Mouse (Mus musculus): ENCODE measurements around the gene Ankrd52. TPM values are rescaled to one million over a fixed set of nuclear protein-coding genes. Genes with fewer than 3 reads are reported as not detected.

Ankrd52 gene
- polyA plus RNA-seq, 1 experiment from 2014 or later = 11.3 TPM

DNA sequence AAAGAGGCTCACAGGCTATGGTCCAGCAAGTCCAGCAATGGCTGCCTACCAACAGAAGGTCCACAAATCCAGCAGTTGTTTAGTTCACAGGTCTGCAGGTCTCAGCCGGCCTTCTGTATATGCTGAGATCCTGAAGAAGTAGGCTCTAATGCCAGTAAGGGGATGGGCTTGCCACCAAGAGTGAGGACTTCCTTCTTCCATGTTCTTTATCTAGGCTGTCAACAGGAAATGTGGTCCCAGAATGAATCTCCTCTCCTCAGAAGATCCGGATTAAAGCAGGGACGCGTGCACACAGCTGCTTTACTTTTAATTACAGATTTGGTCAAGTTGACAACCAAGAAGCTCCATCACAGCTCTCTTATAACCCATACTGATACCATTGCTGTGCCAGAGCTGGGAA lies 68.5 kb downstream of the Ankrd52 start:
- peaks cover 11% of the 10 kb centered on the region for H3K36me3 ChIP-seq
- H3K4me1 ChIP-seq = no peaks in the 10 kb centered on the region
- no peak for ATAC-seq (ENCODE audit: insufficient number of reproducible peaks, low FRiP score, low TSS enrichment, low read depth)
- H3K4me2 ChIP-seq = no peak overlapping the region
- H3K27ac ChIP-seq = no peak overlapping the region
- 87% methylated on average over 4 of the region's 4 CpGs for WGBS
- no peaks in the 10 kb centered on the region for H3K9me3 ChIP-seq
- H3K27me3 ChIP-seq = no peaks in the 10 kb centered on the region
- H3K4me3 ChIP-seq = no peak overlapping the region
- no peak overlapping the region for H3K9ac ChIP-seq

DNA sequence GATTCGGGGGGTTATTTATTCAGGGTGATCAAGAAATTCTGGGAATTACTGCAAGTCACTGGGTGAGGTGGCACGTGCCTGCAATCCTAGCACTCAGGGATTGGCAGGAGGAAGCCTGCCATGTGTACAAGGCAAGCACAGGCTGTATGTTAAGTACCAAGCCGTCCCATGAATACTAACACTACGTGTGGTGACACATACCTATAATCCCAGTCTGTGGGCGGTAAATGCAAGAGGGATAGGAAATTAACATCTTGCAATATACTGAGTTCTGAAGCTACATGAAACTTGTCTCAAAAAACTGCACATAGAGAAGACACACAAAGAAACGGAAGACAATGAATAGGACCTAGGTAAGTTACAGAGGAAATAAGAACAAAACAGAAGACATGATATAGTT lies 74.1 kb downstream of the Ankrd52 start:
- 78% methylated on average over 6 of the region's 6 CpGs for WGBS
- Histone ChIP-seq H3K27me3 (no peaks in the 10 kb centered on the region), H3K27ac (no peak overlapping the region), H3K4me3 (no peak overlapping the region), H3K9ac (no peak overlapping the region), H3K4me2 (no peak overlapping the region), H3K9me3 (no peaks in the 10 kb centered on the region), H3K36me3 (no peaks in the 10 kb centered on the region), H3K4me1 (no peaks in the 10 kb centered on the region)
- no peak for ATAC-seq (ENCODE audit: insufficient number of reproducible peaks, low FRiP score, low TSS enrichment, low read depth)

DNA sequence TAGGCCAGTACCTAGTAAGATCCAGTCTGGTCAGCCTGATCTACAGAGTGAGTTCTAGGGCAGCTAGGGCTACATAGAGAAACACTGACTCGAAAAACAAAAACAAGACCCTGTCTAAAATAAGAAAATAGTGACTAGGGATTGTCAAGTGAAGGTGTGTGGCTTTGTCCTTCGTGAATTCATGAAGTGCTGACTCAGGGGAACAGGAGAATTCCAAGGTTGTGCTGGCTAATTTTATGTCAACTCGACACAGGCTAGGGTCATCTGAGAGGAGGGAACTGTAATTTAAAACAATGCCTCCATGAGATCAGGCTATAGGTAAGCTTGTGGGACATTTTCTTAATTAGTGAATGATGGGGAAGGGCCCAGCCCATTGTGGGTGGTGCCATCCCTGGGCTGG lies 77.6 kb downstream of the Ankrd52 start:
- H3K36me3 ChIP-seq = no peaks in the 10 kb centered on the region
- ATAC-seq (ENCODE audit: insufficient number of reproducible peaks, low FRiP score, low TSS enrichment, low read depth) = no peak
- WGBS = 70% methylated on average over 3 of the region's 3 CpGs

DNA sequence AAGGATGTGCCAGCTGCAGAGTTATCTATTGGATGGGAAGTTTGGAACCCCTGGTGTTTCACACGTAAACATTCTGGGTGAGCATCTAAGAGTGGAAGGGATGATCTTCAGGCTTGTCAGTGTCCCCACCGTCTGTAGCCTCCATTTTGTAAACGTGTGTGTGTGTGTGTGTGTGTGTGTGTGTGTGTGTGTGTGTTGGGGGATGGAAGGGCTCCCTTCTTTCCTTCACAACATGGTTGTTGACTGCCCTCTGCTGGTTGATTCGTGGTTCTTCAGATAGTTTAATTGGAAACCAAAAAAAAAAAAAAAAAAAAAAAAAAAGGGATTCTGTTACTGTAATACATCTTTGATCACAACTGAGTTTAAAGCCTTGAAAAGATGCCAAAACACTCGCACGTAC lies 78.4 kb downstream of the Ankrd52 start:
- no peak overlapping the region for H3K9ac ChIP-seq
- ATAC-seq (ENCODE audit: insufficient number of reproducible peaks, low FRiP score, low TSS enrichment, low read depth) = no peak

More for the DNA sequence above, 77.6 kb downstream of the Ankrd52 start:
- Histone ChIP-seq H3K4me1 (no peaks in the 10 kb centered on the region), H3K27ac (no peak overlapping the region), H3K4me2 (no peak overlapping the region), H3K9me3 (no peaks in the 10 kb centered on the region), H3K9ac (no peak overlapping the region), H3K4me3 (no peak overlapping the region), H3K27me3 (no peaks in the 10 kb centered on the region)

DNA sequence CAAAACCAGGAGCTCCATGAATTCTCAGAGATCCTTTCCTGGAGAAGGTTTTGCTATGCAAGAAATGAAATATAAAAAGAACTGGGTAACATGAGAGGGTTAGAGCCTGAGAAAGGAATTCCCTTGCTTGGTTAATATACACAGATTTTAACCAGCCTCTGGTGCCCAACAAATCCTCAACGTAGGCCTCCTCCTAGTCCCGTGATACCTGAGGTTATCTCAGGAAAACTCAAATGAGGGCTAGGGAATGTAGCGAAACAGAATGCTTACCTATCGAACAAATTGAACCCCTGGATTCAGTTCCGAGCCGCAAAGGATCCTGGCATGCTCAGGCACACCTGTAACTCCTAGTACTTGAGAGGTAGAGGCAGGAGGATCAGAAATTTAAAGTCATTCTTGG lies 80.8 kb downstream of the Ankrd52 start:
- no peak overlapping the region for H3K9ac ChIP-seq
- no peaks in the 10 kb centered on the region for H3K27me3 ChIP-seq
- ATAC-seq (ENCODE audit: insufficient number of reproducible peaks, low FRiP score, low TSS enrichment, low read depth) = no peak
- H3K27ac ChIP-seq = no peak overlapping the region
- 80% methylated on average over 6 of the region's 6 CpGs for WGBS
- H3K36me3 ChIP-seq = peaks cover 13% of the 10 kb centered on the region
- no peak overlapping the region for H3K4me2 ChIP-seq
- peak overlapping the region; percentile 88; the same call in 1 of the 2 replicates for H3K4me3 ChIP-seq
- no peaks in the 10 kb centered on the region for H3K9me3 ChIP-seq
- peaks cover 13% of the 10 kb centered on the region for H3K4me1 ChIP-seq

More for the DNA sequence above, 78.4 kb downstream of the Ankrd52 start:
- no peak overlapping the region for H3K4me2 ChIP-seq
- peak overlapping the region; percentile 13; the same call in 1 of the 2 replicates for H3K4me3 ChIP-seq
- no peaks in the 10 kb centered on the region for H3K9me3 ChIP-seq
- 4% methylated on average over 6 of the region's 6 CpGs for WGBS
- H3K4me1 ChIP-seq = peaks cover 3% of the 10 kb centered on the region
- no peak overlapping the region for H3K27ac ChIP-seq
- no peaks in the 10 kb centered on the region for H3K36me3 ChIP-seq
- H3K27me3 ChIP-seq = no peaks in the 10 kb centered on the region

Small RNA genes lying within 50 kb of the gene (microRNA-seq; reads per million reads assigned to microRNA genes)
- gene Gm25361 (not detected), gene Gm26308 (not detected), gene Mir6914 (not detected), gene Mir6915 (1.6 reads per million), gene Mir8105 (not detected)

Other genes with a start within 250 kb of the Ankrd52 start
- 42.2 and 43.8 TPM in 2 replicates for gene Rbms2, start 196.8 kb upstream of the Ankrd52 start, polyA plus RNA-seq (2015; fragmentation: Nextera tagmentation; extraction: Ambion mirVana)
- gene Gls2, start 182.7 kb upstream of the Ankrd52 start, polyA plus RNA-seq (2015; fragmentation: Nextera tagmentation; extraction: Ambion mirVana) = 1.8 TPM in 2 replicates
- gene Spryd4, start 165.3 kb upstream of the Ankrd52 start, polyA plus RNA-seq (2015; fragmentation: Nextera tagmentation; extraction: Ambion mirVana) = 34.2 and 36.3 TPM in 2 replicates
- gene Mip, start 151.3 kb upstream of the Ankrd52 start, polyA plus RNA-seq (2015; fragmentation: Nextera tagmentation; extraction: Ambion mirVana) = 0.12 and 0.26 TPM in 2 replicates
- 46.2 and 46.9 TPM in 2 replicates for gene Timeless, start 145.1 kb upstream of the Ankrd52 start, polyA plus RNA-seq (2015; fragmentation: Nextera tagmentation; extraction: Ambion mirVana)
- 0.25 and 0.47 TPM in 2 replicates for gene Apon, start 123.0 kb upstream of the Ankrd52 start, polyA plus RNA-seq (2015; fragmentation: Nextera tagmentation; extraction: Ambion mirVana)
- gene Apof, start 108.4 kb upstream of the Ankrd52 start, polyA plus RNA-seq (2015; fragmentation: Nextera tagmentation; extraction: Ambion mirVana) = 0.22 and 0.27 TPM in 2 replicates
- 12.2 and 13.3 TPM in 2 replicates for gene Stat2, start 106.6 kb upstream of the Ankrd52 start, polyA plus RNA-seq (2015; fragmentation: Nextera tagmentation; extraction: Ambion mirVana)
- gene Il23a, start 78.4 kb upstream of the Ankrd52 start, polyA plus RNA-seq (2015; fragmentation: Nextera tagmentation; extraction: Ambion mirVana) = 0.17 and 0.20 TPM in 2 replicates
- gene Pan2, start 73.8 kb upstream of the Ankrd52 start, polyA plus RNA-seq (2015; fragmentation: Nextera tagmentation; extraction: Ambion mirVana) = 25.1 and 25.2 TPM in 2 replicates
- 347 and 355 TPM in 2 replicates for gene Cnpy2, start 54.7 kb upstream of the Ankrd52 start, polyA plus RNA-seq (2015; fragmentation: Nextera tagmentation; extraction: Ambion mirVana)
- gene Cs, start 39.4 kb upstream of the Ankrd52 start, polyA plus RNA-seq (2015; fragmentation: Nextera tagmentation; extraction: Ambion mirVana) = 173 and 189 TPM in 2 replicates
- 11.3 and 13.4 TPM in 2 replicates for gene Coq10a, start 8.1 kb upstream of the Ankrd52 start, polyA plus RNA-seq (2015; fragmentation: Nextera tagmentation; extraction: Ambion mirVana)
- gene Slc39a5, start 24.1 kb downstream of the Ankrd52 start, polyA plus RNA-seq (2015; fragmentation: Nextera tagmentation; extraction: Ambion mirVana) = 0.42 TPM in 1 of 2 replicates, not detected in the other
- 60.1 and 62.1 TPM in 2 replicates for gene Nabp2, start 34.4 kb downstream of the Ankrd52 start, polyA plus RNA-seq (2015; fragmentation: Nextera tagmentation; extraction: Ambion mirVana)
- gene Rnf41, start 34.5 kb downstream of the Ankrd52 start, polyA plus RNA-seq (2015; fragmentation: Nextera tagmentation; extraction: Ambion mirVana) = 40.8 and 42.9 TPM in 2 replicates
- 80.7 and 84.4 TPM in 2 replicates for gene Smarcc2, start 82.1 kb downstream of the Ankrd52 start, polyA plus RNA-seq (2015; fragmentation: Nextera tagmentation; extraction: Ambion mirVana)
- 1,269 and 1,341 TPM in 2 replicates for gene Myl6, start 117.0 kb downstream of the Ankrd52 start, polyA plus RNA-seq (2015; fragmentation: Nextera tagmentation; extraction: Ambion mirVana)
- 4.7 and 7.4 TPM in 2 replicates for gene Myl6b, start 121.6 kb downstream of the Ankrd52 start, polyA plus RNA-seq (2015; fragmentation: Nextera tagmentation; extraction: Ambion mirVana)
- 42.8 and 44.9 TPM in 2 replicates for gene Esyt1, start 148.8 kb downstream of the Ankrd52 start, polyA plus RNA-seq (2015; fragmentation: Nextera tagmentation; extraction: Ambion mirVana)
- gene Zc3h10, start 170.7 kb downstream of the Ankrd52 start, polyA plus RNA-seq (2015; fragmentation: Nextera tagmentation; extraction: Ambion mirVana) = 13.2 and 15.4 TPM in 2 replicates
- 3,349 and 4,229 TPM in 2 replicates for gene Rpl41, start 172.2 kb downstream of the Ankrd52 start, polyA plus RNA-seq (2015; fragmentation: Nextera tagmentation; extraction: Ambion mirVana)
- gene Pa2g4, start 188.9 kb downstream of the Ankrd52 start, polyA plus RNA-seq (2015; fragmentation: Nextera tagmentation; extraction: Ambion mirVana) = 194 and 209 TPM in 2 replicates
- gene Erbb3, start 212.5 kb downstream of the Ankrd52 start, polyA plus RNA-seq (2015; fragmentation: Nextera tagmentation; extraction: Ambion mirVana) = 20.4 and 20.8 TPM in 2 replicates
- gene Rps26, start 249.6 kb downstream of the Ankrd52 start, polyA plus RNA-seq (2015; fragmentation: Nextera tagmentation; extraction: Ambion mirVana) = 584 and 840 TPM in 2 replicates